Mouse (Mus musculus) liver, embryonic 14.5 days (tissue): ENCODE measurements at regions not wholly inside any gene's neighbourhood (a gene's known extent, or its start where the extent isn't known, plus 50 kb on each side); places are given as distances from the start of the nearest gene placed in this dataset.

Experiments used
- CTCF ChIP-seq: IDR thresholded peaks from 2 replicates; pipeline ENCODE4 v1.5.1; 2016; ENCODE audit warnings: antibody characterized with exemption, low read depth, control low read depth
- EP300 ChIP-seq: IDR thresholded peaks from 2 replicates; pipeline ENCODE4 v1.6.1; 2016; ENCODE audit warnings: antibody characterized with exemption, low read depth

- TF ChIP-seq CTCF = no peak
- no peak for TF ChIP-seq EP300
Measured at GRCm38 (mm10) chr3:107821952-107822351, 55.1 kb upstream of the Eps8l3 start.
